Mouse (Mus musculus): ENCODE measurements around the gene Gm49630. TPM values are rescaled to one million over a fixed set of nuclear protein-coding genes. Genes with fewer than 3 reads are reported as not detected.
"Not testable (repeated sequence)": the region's sequence is repeated elsewhere in the genome, so short reads cannot be mapped to it uniquely, and the experiment has no call there.

Gm49630 gene
- total and polyA plus RNA-seq, 3 experiments = not detected

DNA sequence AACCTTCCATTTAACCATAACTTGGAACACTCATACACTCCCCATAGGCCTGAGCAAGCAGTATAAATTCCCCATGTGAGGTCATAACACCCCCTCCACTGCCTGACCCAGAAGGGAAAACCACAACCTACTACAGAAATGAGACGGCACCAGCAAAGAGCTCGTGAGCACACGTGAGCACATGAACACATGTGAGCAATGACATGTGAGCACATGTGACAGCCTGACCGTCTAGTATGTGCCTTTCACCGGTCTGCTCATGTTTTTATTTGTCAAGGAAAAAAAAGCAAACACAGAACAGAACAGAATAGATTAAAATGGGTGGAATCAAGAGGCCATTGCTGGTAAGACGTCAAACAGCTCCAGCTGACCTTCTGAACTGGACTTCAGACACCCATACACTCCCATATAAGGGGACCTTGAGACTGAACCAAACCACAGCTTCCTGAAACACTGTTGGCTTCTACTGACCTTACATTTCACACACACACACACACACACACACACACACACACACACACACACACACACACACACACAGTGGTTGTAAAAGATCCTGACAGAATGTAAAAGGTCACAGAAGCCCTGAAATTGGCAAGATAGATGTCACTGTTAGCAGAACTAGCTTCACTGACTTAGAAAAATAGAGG is 26.5 kb upstream of the Gm49630 start:
- dilution Hi-C loops (cut with MboI; ENCODE audit: extremely low pct_ligation_motif_present, extremely low pct_unique_long_range_greater_than_20kb, low sequenced_read_pairs); H3K4me3 ChIP-seq (replicated peaks in 1 of 3; ENCODE audit: low read depth in 2 of 3, low read length in 2 of 3, poor library complexity in 1 of 3); H3K9ac ChIP-seq (ENCODE audit: insufficient read depth, low read depth); H3K79me2 ChIP-seq (replicated peaks; ENCODE audit: control insufficient read depth, extremely low read depth, insufficient read depth, poor library complexity, severe bottlenecking); H3K27me3 ChIP-seq (replicated peaks); H3K4me2 ChIP-seq (ENCODE audit: insufficient read depth, low read depth, poor library complexity, severe bottlenecking); H3K9me3 ChIP-seq (replicated peaks; ENCODE audit: low read length); H3K27ac ChIP-seq (ENCODE audit: insufficient read depth, low read depth); in situ Hi-C loops (cut with MboI; ENCODE audit: low pct_ligation_motif_present, low pct_unique_long_range_greater_than_20kb, low sequenced_read_pairs); H3K36me3 ChIP-seq (replicated peaks in 1 of 2; ENCODE audit: control insufficient read depth in 1 of 2, insufficient read depth in 1 of 2, low read length in 1 of 2): not testable (repeated sequence)
- H3K4me1 ChIP-seq (ENCODE audit: control insufficient read depth in 1 of 2, insufficient read depth in 2 of 2) = peaks cover 12 to 22% of the 10 kb centered on the region in 2 experiments
- TF ChIP-seq IRF4 (IDR thresholded peaks at IDR 0.05; ENCODE audit: low read depth, low read length) = peak; percentile 42
- TF ChIP-seq ETS1 (conservative IDR thresholded peaks at IDR 0.05; ENCODE audit: low read depth, low read length) = peak; percentile 72
- peak; percentile 89 for TF ChIP-seq BHLHE40 (IDR thresholded peaks at IDR 0.05; ENCODE audit: low read depth, low read length)
- 0 out of 2 replicates have a peak, but pooled peaks have one; percentile 38 for TF ChIP-seq MAX (IDR thresholded peaks at IDR 0.05; ENCODE audit: low read length)
- peak; percentile 48 for DNase-seq (ENCODE audit: extremely low read depth)

DNA sequence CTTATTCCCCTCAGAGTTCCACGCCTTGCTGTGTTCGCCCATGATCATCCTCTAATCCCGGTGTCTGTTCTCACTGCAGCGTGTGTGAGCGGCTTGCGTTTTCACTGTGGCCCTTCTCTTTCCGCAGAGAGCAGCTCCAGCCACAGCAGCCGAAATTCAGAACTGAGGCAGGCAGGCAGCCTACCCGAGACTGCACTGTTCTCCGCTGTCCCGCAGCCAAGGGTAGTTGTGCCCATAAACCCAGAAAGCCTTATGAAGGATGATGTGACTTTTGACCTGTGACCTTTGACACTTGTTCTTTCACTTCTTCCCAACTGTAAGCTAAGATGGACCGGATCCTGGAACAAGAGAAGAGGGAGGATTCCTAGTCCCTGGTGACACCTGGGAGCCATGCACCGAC is 25.3 kb upstream of the Gm49630 start:
- H3K79me2 ChIP-seq (replicated peaks; ENCODE audit: control insufficient read depth, extremely low read depth, insufficient read depth, poor library complexity, severe bottlenecking); H3K27me3 ChIP-seq (replicated peaks); H3K9ac ChIP-seq (ENCODE audit: insufficient read depth, low read depth); DNase-seq (ENCODE audit: extremely low read depth); H3K4me3 ChIP-seq (replicated peaks in 1 of 3; ENCODE audit: low read depth in 2 of 3, low read length in 2 of 3, poor library complexity in 1 of 3); H3K27ac ChIP-seq (ENCODE audit: insufficient read depth, low read depth); dilution Hi-C loops (cut with MboI; ENCODE audit: extremely low pct_ligation_motif_present, extremely low pct_unique_long_range_greater_than_20kb, low sequenced_read_pairs); in situ Hi-C loops (cut with MboI; ENCODE audit: low pct_ligation_motif_present, low pct_unique_long_range_greater_than_20kb, low sequenced_read_pairs); H3K36me3 ChIP-seq (replicated peaks in 1 of 2; ENCODE audit: control insufficient read depth in 1 of 2, insufficient read depth in 1 of 2, low read length in 1 of 2); H3K9me3 ChIP-seq (replicated peaks; ENCODE audit: low read length): not testable (repeated sequence)
- peaks cover 12 to 22% of the 10 kb centered on the region in 2 experiments for H3K4me1 ChIP-seq (ENCODE audit: control insufficient read depth in 1 of 2, insufficient read depth in 2 of 2)
- peak overlapping the region; percentile 13; the same call in 1 of the 2 replicates for H3K4me2 ChIP-seq (ENCODE audit: insufficient read depth, low read depth, poor library complexity, severe bottlenecking)

GRCm38 (mm10) chr17:7396288-7396687 is 24.5 kb upstream of the Gm49630 start:
- H3K79me2 ChIP-seq (replicated peaks; ENCODE audit: control insufficient read depth, extremely low read depth, insufficient read depth, poor library complexity, severe bottlenecking); H3K27ac ChIP-seq (ENCODE audit: insufficient read depth, low read depth); DNase-seq (ENCODE audit: extremely low read depth); in situ Hi-C loops (cut with MboI; ENCODE audit: low pct_ligation_motif_present, low pct_unique_long_range_greater_than_20kb, low sequenced_read_pairs); dilution Hi-C loops (cut with MboI; ENCODE audit: extremely low pct_ligation_motif_present, extremely low pct_unique_long_range_greater_than_20kb, low sequenced_read_pairs); H3K36me3 ChIP-seq (replicated peaks in 1 of 2; ENCODE audit: control insufficient read depth in 1 of 2, insufficient read depth in 1 of 2, low read length in 1 of 2); H3K9me3 ChIP-seq (replicated peaks; ENCODE audit: low read length); H3K4me2 ChIP-seq (ENCODE audit: insufficient read depth, low read depth, poor library complexity, severe bottlenecking); H3K9ac ChIP-seq (ENCODE audit: insufficient read depth, low read depth); H3K27me3 ChIP-seq (replicated peaks); H3K4me3 ChIP-seq (replicated peaks in 1 of 3; ENCODE audit: low read depth in 2 of 3, low read length in 2 of 3, poor library complexity in 1 of 3): not testable (repeated sequence)
- H3K4me1 ChIP-seq (ENCODE audit: control insufficient read depth in 1 of 2, insufficient read depth in 2 of 2) = peaks cover 12 to 22% of the 10 kb centered on the region in 2 experiments

DNA sequence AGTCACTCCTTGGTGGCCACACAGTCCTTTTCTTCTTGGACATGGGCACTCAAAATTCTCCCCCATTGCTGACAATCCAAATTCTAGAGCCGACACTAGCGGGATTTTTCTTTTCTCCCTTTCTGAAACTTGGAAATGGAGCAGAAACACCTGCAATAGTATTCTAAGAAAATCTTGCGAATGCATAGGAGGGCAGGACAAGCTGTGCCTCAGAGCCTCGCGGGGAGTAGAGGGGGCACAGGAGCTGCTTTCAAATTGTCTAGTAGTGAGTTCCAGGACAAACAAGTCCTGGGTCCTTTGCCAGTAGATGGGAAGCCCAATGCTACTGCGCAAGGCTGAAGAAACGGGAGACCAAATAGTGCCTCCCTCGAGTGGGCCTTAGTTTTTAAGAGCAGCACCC is 23.9 kb upstream of the Gm49630 start:
- H3K4me2 ChIP-seq (ENCODE audit: insufficient read depth, low read depth, poor library complexity, severe bottlenecking); H3K27me3 ChIP-seq (replicated peaks); dilution Hi-C loops (cut with MboI; ENCODE audit: extremely low pct_ligation_motif_present, extremely low pct_unique_long_range_greater_than_20kb, low sequenced_read_pairs); H3K9me3 ChIP-seq (replicated peaks; ENCODE audit: low read length); H3K9ac ChIP-seq (ENCODE audit: insufficient read depth, low read depth); DNase-seq (ENCODE audit: extremely low read depth); H3K27ac ChIP-seq (ENCODE audit: insufficient read depth, low read depth); in situ Hi-C loops (cut with MboI; ENCODE audit: low pct_ligation_motif_present, low pct_unique_long_range_greater_than_20kb, low sequenced_read_pairs); H3K4me3 ChIP-seq (replicated peaks in 1 of 3; ENCODE audit: low read depth in 2 of 3, low read length in 2 of 3, poor library complexity in 1 of 3); H3K36me3 ChIP-seq (replicated peaks in 1 of 2; ENCODE audit: control insufficient read depth in 1 of 2, insufficient read depth in 1 of 2, low read length in 1 of 2); H3K79me2 ChIP-seq (replicated peaks; ENCODE audit: control insufficient read depth, extremely low read depth, insufficient read depth, poor library complexity, severe bottlenecking): not testable (repeated sequence)
- H3K4me1 ChIP-seq (ENCODE audit: control insufficient read depth in 1 of 2, insufficient read depth in 2 of 2) = peaks cover 12 to 22% of the 10 kb centered on the region in 2 experiments

GRCm38 (mm10) chr17:7395116-7395515 is 23.3 kb upstream of the Gm49630 start:
- in situ Hi-C loops (cut with MboI; ENCODE audit: low pct_ligation_motif_present, low pct_unique_long_range_greater_than_20kb, low sequenced_read_pairs); H3K4me2 ChIP-seq (ENCODE audit: insufficient read depth, low read depth, poor library complexity, severe bottlenecking); H3K9me3 ChIP-seq (replicated peaks; ENCODE audit: low read length); H3K79me2 ChIP-seq (replicated peaks; ENCODE audit: control insufficient read depth, extremely low read depth, insufficient read depth, poor library complexity, severe bottlenecking); H3K4me3 ChIP-seq (replicated peaks in 1 of 3; ENCODE audit: low read depth in 2 of 3, low read length in 2 of 3, poor library complexity in 1 of 3); DNase-seq (ENCODE audit: extremely low read depth); dilution Hi-C loops (cut with MboI; ENCODE audit: extremely low pct_ligation_motif_present, extremely low pct_unique_long_range_greater_than_20kb, low sequenced_read_pairs); H3K36me3 ChIP-seq (replicated peaks in 1 of 2; ENCODE audit: control insufficient read depth in 1 of 2, insufficient read depth in 1 of 2, low read length in 1 of 2); H3K27ac ChIP-seq (ENCODE audit: insufficient read depth, low read depth); H3K9ac ChIP-seq (ENCODE audit: insufficient read depth, low read depth); H3K27me3 ChIP-seq (replicated peaks): not testable (repeated sequence)
- H3K4me1 ChIP-seq (ENCODE audit: control insufficient read depth in 1 of 2, insufficient read depth in 2 of 2) = peaks cover 8 to 16% of the 10 kb centered on the region in 2 experiments

GRCm38 (mm10) chr17:7389898-7390297 is 18.1 kb upstream of the Gm49630 start:
- H3K36me3 ChIP-seq (replicated peaks in 1 of 2; ENCODE audit: control insufficient read depth in 1 of 2, insufficient read depth in 1 of 2, low read length in 1 of 2); in situ Hi-C loops (cut with MboI; ENCODE audit: low pct_ligation_motif_present, low pct_unique_long_range_greater_than_20kb, low sequenced_read_pairs); H3K9ac ChIP-seq (ENCODE audit: insufficient read depth, low read depth); H3K4me3 ChIP-seq (replicated peaks in 1 of 3; ENCODE audit: low read depth in 2 of 3, low read length in 2 of 3, poor library complexity in 1 of 3); H3K9me3 ChIP-seq (replicated peaks; ENCODE audit: low read length); H3K79me2 ChIP-seq (replicated peaks; ENCODE audit: control insufficient read depth, extremely low read depth, insufficient read depth, poor library complexity, severe bottlenecking); H3K27me3 ChIP-seq (replicated peaks); DNase-seq (ENCODE audit: extremely low read depth); H3K4me2 ChIP-seq (ENCODE audit: insufficient read depth, low read depth, poor library complexity, severe bottlenecking); dilution Hi-C loops (cut with MboI; ENCODE audit: extremely low pct_ligation_motif_present, extremely low pct_unique_long_range_greater_than_20kb, low sequenced_read_pairs); H3K4me1 ChIP-seq (ENCODE audit: control insufficient read depth in 1 of 2, insufficient read depth in 2 of 2); H3K27ac ChIP-seq (ENCODE audit: insufficient read depth, low read depth): not testable (repeated sequence)
